Mouse (Mus musculus) hindbrain, embryonic 15.5 days (tissue): ENCODE data around the gene Ranbp3. TPM values are rescaled to one million over a fixed set of nuclear protein-coding genes. Genes with fewer than 3 reads are reported as not detected.

Source experiments
- ATAC-seq: fragments of 200-750 bp; cut with Nextera tagmentation; 2 replicates; pipeline ENCODE4 v1.8.0; 2017; ENCODE audit warnings: low read depth, moderate number of reproducible peaks, moderate TSS enrichment; ENCODE audit not compliant: low FRiP score
- H3K27ac ChIP-seq: fragments of 300-500 bp; sonication (generic); replicated peaks from 2 replicates; pipeline ENCODE4 v1.5.1; 2015; ENCODE audit warnings: mild to moderate bottlenecking, inconsistent platforms
- H3K27me3 ChIP-seq: fragments of 300-500 bp; sonication (generic); 2 replicates; pipeline ENCODE4 v1.6.1; 2015; ENCODE audit warnings: control low read depth, inconsistent platforms
- H3K36me3 ChIP-seq: fragments of 300-500 bp; sonication (generic); 2 replicates; pipeline ENCODE4 v1.6.1; 2015; ENCODE audit warnings: control low read depth, inconsistent platforms
- H3K4me1 ChIP-seq: fragments of 300-500 bp; sonication (generic); replicated peaks from 2 replicates; pipeline ENCODE4 v1.6.1; 2015; ENCODE audit warnings: control low read depth, inconsistent platforms
- H3K4me2 ChIP-seq: fragments of 300-500 bp; sonication (generic); 2 replicates; pipeline ENCODE4 v1.6.1; 2015; ENCODE audit warnings: moderate library complexity, mild to moderate bottlenecking, inconsistent platforms
- H3K4me3 ChIP-seq: fragments of 300-500 bp; sonication (generic); 2 replicates; pipeline ENCODE4 v1.5.1; 2015; ENCODE audit warnings: mild to moderate bottlenecking, inconsistent platforms
- H3K9ac ChIP-seq: fragments of 300-500 bp; sonication (generic); 2 replicates; pipeline ENCODE4 v1.6.1; 2015; ENCODE audit warnings: inconsistent platforms
- H3K9me3 ChIP-seq: fragments of 300-500 bp; sonication (generic); 2 replicates; pipeline ENCODE4 v1.6.1; 2016; ENCODE audit warnings: control low read depth, inconsistent platforms
- WGBS: fragments of 180-500 bp; shearing (Covaris S2); methylation state at CpG from one replicate; pipeline ENCODE4 v1.1.7; 2015; 5-methylcytosine and 5-hydroxymethylcytosine counted together
- polyA plus RNA-seq: library from polyadenylated mRNA; unstranded; fragments of >200 nt; fragmentation: Nextera tagmentation; extraction: Ambion mirVana; gene quantifications from 2 replicates; pipeline ENCODE4 v1.2.1, GENCODE M21; 2015

Ranbp3 gene
- polyA plus RNA-seq, 1 experiment from 2014 or later, result 107 TPM

GRCm38 (mm10) chr17:56715914-56716654, 43.0 kb downstream of the Ranbp3 start:
- Histone ChIP-seq H3K4me2 (peak overlapping the region; percentile 63), H3K4me3 (peak overlapping the region; percentile 63), H3K9me3 (no peaks in the 10 kb centered on the region), H3K9ac (peak overlapping the region; percentile 80), H3K4me1 (peaks cover 36% of the 10 kb centered on the region), H3K36me3 (peaks cover 11% of the 10 kb centered on the region), H3K27ac (peak overlapping the region; percentile 90), H3K27me3 (no peaks in the 10 kb centered on the region)
- 0 out of 2 replicates have a peak, but pooled peaks have one; percentile 0 for ATAC-seq
- WGBS, result 26% methylated on average over 22 of the region's 22 CpGs

GRCm38 (mm10) chr17:56716655-56717362, 43.7 kb downstream of the Ranbp3 start:
- peaks cover 36% of the 10 kb centered on the region for H3K4me1 ChIP-seq
- peak overlapping the region; percentile 90 for H3K27ac ChIP-seq
- ATAC-seq, result peak; percentile 93
- H3K36me3 ChIP-seq, result peaks cover 11% of the 10 kb centered on the region
- WGBS, result 0% methylated on average over 53 of the region's 55 CpGs
- no peaks in the 10 kb centered on the region for H3K9me3 ChIP-seq
- H3K4me2 ChIP-seq, result peak overlapping the region; percentile 63
- peak overlapping the region; percentile 63 for H3K4me3 ChIP-seq
- H3K27me3 ChIP-seq, result no peaks in the 10 kb centered on the region
- H3K9ac ChIP-seq, result peak overlapping the region; percentile 81

GRCm38 (mm10) chr17:56717363-56718058, 44.4 kb downstream of the Ranbp3 start, which contains the start of the genes Ndufa11 and Vmac:
Gene Ndufa11, plus strand, starts transcription at chr17:56717767.
Gene Vmac, minus strand, starts transcription at chr17:56718022.
- H3K9ac ChIP-seq, result peak within 1 kb of the TSS; percentile 81
- peak within 1 kb of the TSS; percentile 90 for H3K27ac ChIP-seq
- H3K4me3 ChIP-seq, result peak within 1 kb of the TSS; percentile 63
- no peaks in the 10 kb centered on the region for H3K9me3 ChIP-seq
- ATAC-seq, result peak; percentile 69
- peaks cover 36% of the 10 kb centered on the region for H3K4me1 ChIP-seq
- H3K27me3 ChIP-seq, result no peaks in the 10 kb centered on the region
- peak within 1 kb of the TSS; percentile 63 for H3K4me2 ChIP-seq
- peaks cover 15% of the 10 kb centered on the region; the same call in 1 of the 2 replicates for H3K36me3 ChIP-seq
- WGBS, result under 1% methylated on average over 59 of the region's 59 CpGs

- Histone ChIP-seq H3K27ac (no peak overlapping the region), H3K9ac (no peak overlapping the region)
Measured at GRCm38 (mm10) chr17:56722441-56722840, 49.3 kb downstream of the Ranbp3 start.

GRCm38 (mm10) chr17:56723419-56724161, 50.5 kb downstream of the Ranbp3 start:
- Histone ChIP-seq H3K27me3 (no peaks in the 10 kb centered on the region), H3K9ac (no peak overlapping the region), H3K4me1 (peaks cover 18% of the 10 kb centered on the region), H3K4me2 (no peak overlapping the region), H3K27ac (no peak overlapping the region), H3K9me3 (no peaks in the 10 kb centered on the region), H3K36me3 (peaks cover 19% of the 10 kb centered on the region; the same call in 1 of the 2 replicates), H3K4me3 (no peak overlapping the region)
- no peak for ATAC-seq
- WGBS, result 87% methylated on average over 11 of the region's 11 CpGs

More at GRCm38 (mm10) chr17:56722441-56722840, 49.3 kb downstream of the Ranbp3 start:
- no peak for ATAC-seq
- WGBS, result 84% methylated on average over 5 of the region's 5 CpGs
- Histone ChIP-seq H3K27me3 (no peaks in the 10 kb centered on the region), H3K4me1 (peaks cover 25% of the 10 kb centered on the region), H3K4me3 (no peak overlapping the region), H3K36me3 (peaks cover 19% of the 10 kb centered on the region; the same call in 1 of the 2 replicates), H3K9me3 (no peaks in the 10 kb centered on the region), H3K4me2 (no peak overlapping the region)

- H3K36me3 ChIP-seq, result 0 out of 2 replicates have a peak, but pooled peaks cover 8% of the 10 kb centered on the region
- no peak overlapping the region for H3K4me2 ChIP-seq
- no peak overlapping the region for H3K27ac ChIP-seq
- ATAC-seq, result 0 out of 2 replicates have a peak, but pooled peaks have one; percentile 7
- H3K4me1 ChIP-seq, result peaks cover 3% of the 10 kb centered on the region; the same call in 1 of the 2 replicates
- no peaks in the 10 kb centered on the region for H3K9me3 ChIP-seq
- WGBS, result 18% methylated on average over 7 of the region's 7 CpGs
- H3K27me3 ChIP-seq, result no peaks in the 10 kb centered on the region; the same call in 1 of the 2 replicates
- H3K4me3 ChIP-seq, result no peak overlapping the region
- no peak overlapping the region for H3K9ac ChIP-seq
Measured at GRCm38 (mm10) chr17:56727029-56727649, 54.0 kb downstream of the Ranbp3 start.

- H3K4me3 ChIP-seq, result no peak overlapping the region
- ATAC-seq, result no peak
- H3K4me1 ChIP-seq, result peaks cover 3% of the 10 kb centered on the region; the same call in 1 of the 2 replicates
- H3K9me3 ChIP-seq, result no peaks in the 10 kb centered on the region
- WGBS, result 13% methylated on average over 12 of the region's 12 CpGs
- no peak overlapping the region for H3K4me2 ChIP-seq
- no peak overlapping the region for H3K27ac ChIP-seq
- 0 out of 2 replicates have a peak, but pooled peaks cover 3% of the 10 kb centered on the region for H3K36me3 ChIP-seq
- H3K27me3 ChIP-seq, result no peaks in the 10 kb centered on the region; the same call in 1 of the 2 replicates
- H3K9ac ChIP-seq, result no peak overlapping the region
Measured at GRCm38 (mm10) chr17:56727659-56728058, 54.6 kb downstream of the Ranbp3 start.

GRCm38 (mm10) chr17:56728117-56728516, 55.0 kb downstream of the Ranbp3 start:
- no peak for ATAC-seq
- WGBS, result 41% methylated on average over 12 of the region's 12 CpGs
- no peak overlapping the region for H3K9ac ChIP-seq
- no peak overlapping the region for H3K4me3 ChIP-seq
- H3K27me3 ChIP-seq, result no peaks in the 10 kb centered on the region; the same call in 1 of the 2 replicates
- peaks cover 3% of the 10 kb centered on the region; the same call in 1 of the 2 replicates for H3K4me1 ChIP-seq
- H3K9me3 ChIP-seq, result no peaks in the 10 kb centered on the region
- H3K36me3 ChIP-seq, result 0 out of 2 replicates have a peak, but pooled peaks cover 3% of the 10 kb centered on the region
- no peak overlapping the region for H3K27ac ChIP-seq
- no peak overlapping the region for H3K4me2 ChIP-seq

GRCm38 (mm10) chr17:56729151-56729550, 56.1 kb downstream of the Ranbp3 start:
- no peak overlapping the region for H3K27ac ChIP-seq
- no peak for ATAC-seq
- H3K36me3 ChIP-seq, result no peaks in the 10 kb centered on the region
- H3K9ac ChIP-seq, result no peak overlapping the region
- peaks cover 3% of the 10 kb centered on the region; the same call in 1 of the 2 replicates for H3K4me1 ChIP-seq
- no peaks in the 10 kb centered on the region; the same call in 1 of the 2 replicates for H3K27me3 ChIP-seq
- H3K9me3 ChIP-seq, result no peaks in the 10 kb centered on the region
- 50% methylated on average over 6 of the region's 6 CpGs for WGBS
- no peak overlapping the region for H3K4me3 ChIP-seq
- H3K4me2 ChIP-seq, result no peak overlapping the region

- no peaks in the 10 kb centered on the region for H3K36me3 ChIP-seq
- ATAC-seq, result no peak
- H3K27me3 ChIP-seq, result no peaks in the 10 kb centered on the region; the same call in 1 of the 2 replicates
- H3K4me1 ChIP-seq, result peaks cover 3% of the 10 kb centered on the region; the same call in 1 of the 2 replicates
- no peak overlapping the region for H3K4me2 ChIP-seq
- H3K9ac ChIP-seq, result no peak overlapping the region
- WGBS, result 35% methylated on average over 2 of the region's 2 CpGs
- H3K9me3 ChIP-seq, result no peaks in the 10 kb centered on the region
- H3K4me3 ChIP-seq, result no peak overlapping the region
- no peak overlapping the region for H3K27ac ChIP-seq
Measured at GRCm38 (mm10) chr17:56729656-56730055, 56.6 kb downstream of the Ranbp3 start.
